Mouse (Mus musculus) small intestine, adult 2 months (tissue): Measurements from ENCODE around the gene Syvn1. TPM values are rescaled to one million over a fixed set of nuclear protein-coding genes. Genes with fewer than 3 reads are reported as not detected.

Experiments used
- H3K27ac ChIP-seq: fragments of 200-500 bp; 2 replicates; pipeline ENCODE4 v1.5.1; 2012; ENCODE audit warnings: low read depth, low read length, control low read depth, inconsistent platforms; ENCODE audit not compliant: insufficient read depth
- H3K27me3 ChIP-seq: fragments of 200-500 bp; 2 replicates; pipeline ENCODE4 v1.6.1; 2012; ENCODE audit warnings: mild to moderate bottlenecking, moderate library complexity, low read length, inconsistent platforms; ENCODE audit not compliant: control insufficient read depth, insufficient read depth
- H3K36me3 ChIP-seq: fragments of 200-500 bp; 2 replicates; pipeline ENCODE4 v1.6.1; 2012; ENCODE audit warnings: mild to moderate bottlenecking, low read length, control low read depth, inconsistent platforms; ENCODE audit not compliant: control insufficient read depth, insufficient read depth
- H3K4me1 ChIP-seq: fragments of 200-500 bp; 2 replicates; pipeline ENCODE4 v1.6.1; 2012; ENCODE audit warnings: low read length, inconsistent platforms, mixed read lengths; ENCODE audit not compliant: control insufficient read depth, insufficient read depth, insufficient read length
- H3K4me3 ChIP-seq: fragments of 200-500 bp; 2 replicates; pipeline ENCODE4 v1.5.1; 2012; ENCODE audit warnings: low read depth, mild to moderate bottlenecking, control low read depth, inconsistent platforms, low read length, moderate library complexity
- CTCF ChIP-seq: fragments of 200-500 bp; IDR thresholded peaks from 2 replicates; pipeline ENCODE4 v1.5.1; 2012; ENCODE audit warnings: low read depth, mild to moderate bottlenecking, control low read depth, inconsistent platforms, low read length, moderate library complexity, mixed read lengths; ENCODE audit not compliant: insufficient replicate concordance, insufficient read length; ENCODE audit errors: extremely low read depth
- POLR2A ChIP-seq: fragments of 200-500 bp; IDR thresholded peaks from 2 replicates; pipeline ENCODE4 v1.6.1; 2012; ENCODE audit warnings: low read depth, mild to moderate bottlenecking, control low read depth, inconsistent platforms, low read length, moderate library complexity
- WGBS: fragments of 180-500 bp; shearing (Covaris S2); methylation state at CpG from one replicate; pipeline ENCODE4 v1.1.7; 2018; 5-methylcytosine and 5-hydroxymethylcytosine counted together
- polyA plus RNA-seq: library from polyadenylated mRNA; depleted of rRNA; stranded (reverse); fragments of >200 nt; gene quantifications from 2 replicates; pipeline ENCODE4 v1.2.3, GENCODE M21; 2012; rRNA removed

The Syvn1 gene
- polyA plus RNA-seq, 1 experiment: 103 TPM

GRCm38 (mm10) chr19:6084478-6085248 is 38.3 kb downstream of the Syvn1 start, which contains the start of the genes Zfpl1 and Cdca5:
TSS of gene Zfpl1 (minus strand) at chr19:6084956.
TSS of gene Cdca5 (plus strand) at chr19:6084983.
- H3K27me3 ChIP-seq: no peaks in the 10 kb centered on the region
- H3K4me3 ChIP-seq: peak within 1 kb of the TSS; percentile 74
- under 1% methylated on average over 58 of the region's 58 CpGs for WGBS
- H3K36me3 ChIP-seq: peaks cover 27% of the 10 kb centered on the region
- peaks cover 8% of the 10 kb centered on the region for H3K4me1 ChIP-seq
- TF ChIP-seq POLR2A (peak; percentile 51; the same call in 1 of the 2 replicates), CTCF (no peak)
- H3K27ac ChIP-seq: 0 out of 2 replicates have a peak within 1 kb of the TSS, but pooled peaks have one; percentile 9

DNA sequence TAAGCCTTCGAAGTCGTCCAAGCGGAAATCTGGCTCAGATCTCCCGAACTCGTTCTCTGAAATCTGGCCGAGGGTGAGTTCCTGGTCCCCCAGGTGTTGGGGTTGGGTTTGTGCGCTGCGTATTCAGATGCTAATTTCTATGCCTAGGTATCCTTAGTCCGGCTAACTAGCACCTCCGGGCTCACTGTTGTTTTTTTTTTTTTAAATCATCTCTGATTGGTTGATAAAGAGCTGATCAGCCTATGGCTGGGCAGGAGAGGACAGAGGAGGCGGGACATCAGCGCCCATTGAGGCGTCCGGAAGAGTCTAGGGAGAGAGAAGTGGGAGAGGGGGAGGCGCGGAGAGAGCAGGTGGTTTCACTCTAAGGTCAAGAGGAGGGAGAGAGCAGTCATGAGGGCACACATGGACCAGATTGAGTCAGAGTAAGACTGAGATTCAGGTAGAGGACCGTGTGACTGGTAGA is 39.1 kb downstream of the Syvn1 start:
- H3K4me1 ChIP-seq: peaks cover 8% of the 10 kb centered on the region
- TF ChIP-seq CTCF (no peak), POLR2A (0 out of 2 replicates have a peak, but pooled peaks have one; percentile 3)
- WGBS: under 1% methylated on average over 17 of the region's 17 CpGs
- peaks cover 22% of the 10 kb centered on the region for H3K36me3 ChIP-seq
- H3K4me3 ChIP-seq: peak overlapping the region; percentile 74
- H3K27me3 ChIP-seq: no peaks in the 10 kb centered on the region
- H3K27ac ChIP-seq: 0 out of 2 replicates have a peak overlapping the region, but pooled peaks have one; percentile 9

DNA sequence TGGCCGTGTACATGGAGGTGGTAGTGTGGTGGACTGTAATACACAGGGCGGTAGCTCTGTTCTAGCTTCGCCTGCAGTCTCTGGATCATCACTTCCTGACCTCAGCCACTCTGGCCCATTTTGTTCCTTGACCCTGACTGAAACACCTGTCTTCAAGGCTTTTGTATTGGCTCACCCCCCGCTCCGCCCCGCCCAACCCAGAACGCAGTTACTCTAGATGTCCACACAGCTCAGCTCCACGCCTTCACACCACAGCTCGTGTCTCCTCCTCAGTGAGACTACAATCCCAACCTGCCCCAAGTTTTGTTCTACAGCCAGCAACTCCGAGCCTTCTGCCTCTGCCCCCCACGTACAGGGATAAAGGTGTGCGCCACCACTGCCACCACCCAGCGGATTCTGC is 42.5 kb downstream of the Syvn1 start:
- TF ChIP-seq POLR2A (no peak), CTCF (no peak)
- Histone ChIP-seq H3K36me3 (peaks cover 1% of the 10 kb centered on the region; the same call in 1 of the 2 replicates), H3K27me3 (no peaks in the 10 kb centered on the region), H3K4me1 (peaks cover 6% of the 10 kb centered on the region), H3K4me3 (no peak overlapping the region), H3K27ac (no peak overlapping the region)
- WGBS: 75% methylated on average over 13 of the region's 13 CpGs

GRCm38 (mm10) chr19:6094119-6094518 is 47.7 kb downstream of the Syvn1 start, which contains the start of gene AC131692.1:
TSS of gene AC131692.1 (plus strand) at chr19:6094419.
- no peak for TF ChIP-seq POLR2A
- no peak for TF ChIP-seq CTCF

GRCm38 (mm10) chr19:6097847-6098246 is 51.5 kb downstream of the Syvn1 start:
- TF ChIP-seq POLR2A: no peak
- no peak for TF ChIP-seq CTCF
- no peak overlapping the region for H3K27ac ChIP-seq
- no peaks in the 10 kb centered on the region for H3K36me3 ChIP-seq
- H3K4me1 ChIP-seq: peaks cover 8% of the 10 kb centered on the region
- no peak overlapping the region for H3K4me3 ChIP-seq
- H3K27me3 ChIP-seq: no peaks in the 10 kb centered on the region
- WGBS: 83% methylated on average over 3 of the region's 3 CpGs

More at GRCm38 (mm10) chr19:6094119-6094518, 47.7 kb downstream of the Syvn1 start, which contains the start of gene AC131692.1:
- no peak within 1 kb of the TSS for H3K27ac ChIP-seq
- H3K4me1 ChIP-seq: no peaks in the 10 kb centered on the region
- 86% methylated on average over 7 of the region's 7 CpGs for WGBS
- no peak within 1 kb of the TSS for H3K4me3 ChIP-seq
- no peaks in the 10 kb centered on the region for H3K27me3 ChIP-seq
- H3K36me3 ChIP-seq: peaks cover 1% of the 10 kb centered on the region; the same call in 1 of the 2 replicates

- Histone ChIP-seq H3K4me1 (peaks cover 19% of the 10 kb centered on the region), H3K36me3 (no peaks in the 10 kb centered on the region), H3K27me3 (no peaks in the 10 kb centered on the region), H3K27ac (no peak overlapping the region), H3K4me3 (no peak overlapping the region)
- WGBS: 83% methylated on average over 6 of the region's 6 CpGs
- TF ChIP-seq POLR2A (no peak), CTCF (no peak)
These were observed 54.8 kb downstream of the Syvn1 start for GRCm38 (mm10) chr19:6101186-6101585.

- Histone ChIP-seq H3K4me1 (peaks cover 19% of the 10 kb centered on the region), H3K36me3 (no peaks in the 10 kb centered on the region), H3K27me3 (no peaks in the 10 kb centered on the region), H3K4me3 (no peak overlapping the region), H3K27ac (peak overlapping the region; percentile 26; the same call in 1 of the 2 replicates)
- WGBS: 67% methylated on average over 6 of the region's 6 CpGs
- TF ChIP-seq CTCF (no peak), POLR2A (no peak)
These were observed 55.9 kb downstream of the Syvn1 start for GRCm38 (mm10) chr19:6102169-6102853.

Other genes starting within 250 kb of the Syvn1 start
- gene Frmd8, start 171.3 kb upstream of the Syvn1 start, polyA plus RNA-seq: 32.1 and 62.1 TPM in 2 replicates
- 207 and 241 TPM in 2 replicates for gene Slc25a45, start 168.8 kb upstream of the Syvn1 start, polyA plus RNA-seq
- 0.90 and 2.0 TPM in 2 replicates for gene Tigd3, start 152.4 kb upstream of the Syvn1 start, polyA plus RNA-seq
- 34.1 and 64.3 TPM in 2 replicates for gene Dpf2, start 133.6 kb upstream of the Syvn1 start, polyA plus RNA-seq
- 10.3 and 30.6 TPM in 2 replicates for gene Cdc42ep2, start 121.8 kb upstream of the Syvn1 start, polyA plus RNA-seq
- 14.2 and 40.8 TPM in 2 replicates for gene Pola2, start 82.4 kb upstream of the Syvn1 start, polyA plus RNA-seq
- 0.08 TPM in 1 of 2 replicates, not detected in the other for gene Slc22a20, start 60.4 kb upstream of the Syvn1 start, polyA plus RNA-seq
- gene Capn1, start 30.7 kb upstream of the Syvn1 start, polyA plus RNA-seq: 30.9 and 129 TPM in 2 replicates
- 7.6 and 14.8 TPM in 2 replicates for gene Mrpl49, start 11.2 kb downstream of the Syvn1 start, polyA plus RNA-seq
- gene Fau, start 11.3 kb downstream of the Syvn1 start, polyA plus RNA-seq: 1,660 and 2,469 TPM in 2 replicates
- gene Znhit2, start 14.6 kb downstream of the Syvn1 start, polyA plus RNA-seq: 56.8 and 78.1 TPM in 2 replicates
- gene Tm7sf2, start 21.8 kb downstream of the Syvn1 start, polyA plus RNA-seq: 30.6 and 49.4 TPM in 2 replicates
- 46.5 and 84.2 TPM in 2 replicates for gene Vps51, start 30.7 kb downstream of the Syvn1 start, polyA plus RNA-seq
- not detected in 2 replicates for gene Tmem262, start 33.5 kb downstream of the Syvn1 start, polyA plus RNA-seq
- gene Gm28374, start 35.7 kb downstream of the Syvn1 start, polyA plus RNA-seq: not detected in 2 replicates
- gene Zfpl1, start 38.4 kb downstream of the Syvn1 start, polyA plus RNA-seq: 62.1 and 119 TPM in 2 replicates
- 1.6 and 2.6 TPM in 2 replicates for gene Cdca5, start 38.4 kb downstream of the Syvn1 start, polyA plus RNA-seq
- gene AC131692.1, start 47.8 kb downstream of the Syvn1 start, polyA plus RNA-seq: not detected in 2 replicates
- gene Naaladl1, start 59.2 kb downstream of the Syvn1 start, polyA plus RNA-seq: 46.7 and 1,874 TPM in 2 replicates
- 35.7 and 46.4 TPM in 2 replicates for gene Sac3d1, start 72.1 kb downstream of the Syvn1 start, polyA plus RNA-seq
- 19.8 and 41.8 TPM in 2 replicates for gene Snx15, start 81.7 kb downstream of the Syvn1 start, polyA plus RNA-seq
- 67.6 and 146 TPM in 2 replicates for gene Batf2, start 94.4 kb downstream of the Syvn1 start, polyA plus RNA-seq
- 62.7 and 98.9 TPM in 2 replicates for gene Arl2, start 95.0 kb downstream of the Syvn1 start, polyA plus RNA-seq
- 0.17 and 1.7 TPM in 2 replicates for gene Majin, start 137.8 kb downstream of the Syvn1 start, polyA plus RNA-seq
- 0.74 TPM in 1 of 2 replicates, not detected in the other for gene Gpha2, start 179.8 kb downstream of the Syvn1 start, polyA plus RNA-seq
- 64.2 and 112 TPM in 2 replicates for gene Ppp2r5b, start 189.3 kb downstream of the Syvn1 start, polyA plus RNA-seq
- gene Atg2a, start 195.1 kb downstream of the Syvn1 start, polyA plus RNA-seq: 37.0 and 68.8 TPM in 2 replicates
- gene Ehd1, start 230.1 kb downstream of the Syvn1 start, polyA plus RNA-seq: 315 and 714 TPM in 2 replicates